Comparison of ENCODE assay signal across 11 mouse cellular contexts in genomic region chr19:38076251-38076650, GRCm38 (mm10). TPM values are rescaled to one million over a fixed set of nuclear protein-coding genes. Genes with fewer than 3 reads are reported as not detected.
DNase-seq lines count a peak whose midpoint lies in the region; ATAC-seq and TF ChIP-seq lines count a peak whose summit lies in the region.
"Had no signal": no experiment of that assay in that cellular context is flagged by ENCODE, and none has a peak within 500 bp of the region (broad histone marks: within the 10 kb centered on the region; RNA-seq: fewer than 3 reads in every experiment).

No protein-coding gene starts in this region.

- no peak for TF ChIP-seq POLR2A in liver, adult 2 months (IDR thresholded peaks at IDR 0.05; ENCODE audit: extremely low read depth, insufficient read depth, low read length)

- no peak overlapping the region for H3K4me3 ChIP-seq in forebrain, embryonic 14.5 days (ENCODE audit: low read depth, low read length)
- no peak overlapping the region for H3K4me3 ChIP-seq in forebrain, embryonic 10.5 days
- no peak overlapping the region for H3K4me3 ChIP-seq in liver, adult 2 months (ENCODE audit: insufficient read depth, low read depth, low read length)
- H3K4me3 ChIP-seq in liver, embryonic 12.5 days, result no peak overlapping the region
- H3K4me3 ChIP-seq: lung, embryonic 15.5 days had no signal

- no peaks in the 10 kb centered on the region for H3K27me3 ChIP-seq in forebrain, embryonic 14.5 days (replicated peaks; ENCODE audit: control insufficient read depth, insufficient read depth, low read length)
- no peaks in the 10 kb centered on the region for H3K27me3 ChIP-seq in forebrain, embryonic 10.5 days (ENCODE audit: poor library complexity, severe bottlenecking)
- no peaks in the 10 kb centered on the region for H3K27me3 ChIP-seq in liver, adult 2 months (ENCODE audit: control insufficient read depth, insufficient read depth, low read length)
- no peaks in the 10 kb centered on the region for H3K27me3 ChIP-seq in liver, embryonic 12.5 days (replicated peaks)
- H3K27me3 ChIP-seq: lung, embryonic 15.5 days had no signal

- no peaks in the 10 kb centered on the region for H3K9me3 ChIP-seq in forebrain, embryonic 14.5 days (replicated peaks; ENCODE audit: control insufficient read depth, low read length)
- H3K9me3 ChIP-seq in forebrain, embryonic 10.5 days, result no peaks in the 10 kb centered on the region
- no peaks in the 10 kb centered on the region for H3K9me3 ChIP-seq in liver, embryonic 12.5 days (replicated peaks)
- H3K9me3 ChIP-seq: lung, embryonic 15.5 days had no signal

- H3K9ac ChIP-seq in forebrain, embryonic 14.5 days (ENCODE audit: low read length), result no peak overlapping the region
- no peak overlapping the region for H3K9ac ChIP-seq in liver, adult 2 months (ENCODE audit: low read depth, low read length)
- H3K9ac ChIP-seq in liver, embryonic 12.5 days, result no peak overlapping the region
- H3K9ac ChIP-seq: lung, embryonic 15.5 days had no signal

- WGBS in forebrain, embryonic 14.5 days, result 55% methylated on average over 2 of the region's 2 CpGs
- 94% methylated on average over 2 of the region's 2 CpGs for WGBS in forebrain, embryonic 10.5 days
- 53% methylated on average over 2 of the region's 2 CpGs for WGBS in liver, adult 2 months
- WGBS in liver, embryonic 12.5 days (ENCODE audit: insufficient replicate concordance), result 79% methylated on average over 2 of the region's 2 CpGs

- peaks cover 26% of the 10 kb centered on the region for H3K36me3 ChIP-seq in forebrain, embryonic 14.5 days (ENCODE audit: control insufficient read depth, insufficient read depth, low read length)
- peaks cover 43% of the 10 kb centered on the region for H3K36me3 ChIP-seq in forebrain, embryonic 10.5 days (replicated peaks)
- H3K36me3 ChIP-seq in liver, adult 2 months (ENCODE audit: control insufficient read depth, insufficient read depth, low read length), result no peaks in the 10 kb centered on the region
- H3K36me3 ChIP-seq in liver, embryonic 12.5 days, result peaks cover 24% of the 10 kb centered on the region

- H3K4me1 ChIP-seq in forebrain, embryonic 14.5 days (ENCODE audit: control insufficient read depth, insufficient read depth, low read length), result no peaks in the 10 kb centered on the region
- H3K4me1 ChIP-seq in forebrain, embryonic 10.5 days, result no peaks in the 10 kb centered on the region
- H3K4me1 ChIP-seq in liver, adult 2 months (ENCODE audit: control insufficient read depth, insufficient read depth, low read length), result no peaks in the 10 kb centered on the region
- H3K4me1 ChIP-seq in liver, embryonic 12.5 days, result no peaks in the 10 kb centered on the region
- H3K4me1 ChIP-seq: lung, embryonic 15.5 days had no signal

- H3K27ac ChIP-seq in forebrain, embryonic 14.5 days (ENCODE audit: low read depth, low read length), result no peak overlapping the region
- no peak overlapping the region for H3K27ac ChIP-seq in forebrain, embryonic 10.5 days
- no peak overlapping the region for H3K27ac ChIP-seq in liver, adult 2 months (replicated peaks; ENCODE audit: insufficient read depth, low read depth, low read length)
- H3K27ac ChIP-seq in liver, embryonic 12.5 days, result no peak overlapping the region
- H3K27ac ChIP-seq: lung, embryonic 15.5 days had no signal

- H3K4me2 ChIP-seq in forebrain, embryonic 14.5 days (ENCODE audit: low read length), result no peak overlapping the region
- H3K4me2 ChIP-seq in liver, embryonic 12.5 days, result no peak overlapping the region
- H3K4me2 ChIP-seq: lung, embryonic 15.5 days had no signal

- H3K79me2 ChIP-seq in liver, adult 2 months (ENCODE audit: control insufficient read depth, insufficient read depth, low read length), result no peaks in the 10 kb centered on the region

- TF ChIP-seq CTCF in liver, adult 2 months (IDR thresholded peaks at IDR 0.05; ENCODE audit: low read depth, low read length), result no peak

- peak; percentile 63 for DNase-seq in forebrain, embryonic 14.5 days (ENCODE audit: low spot score)
- DNase-seq in forebrain, embryonic 10.5 days (ENCODE audit: extremely low spot score, low spot score), result no peak
- DNase-seq in liver, adult 2 months (ENCODE audit: extremely low read depth, low read depth, low spot score), result peak; percentile 16
- DNase-seq in MN1 (ENCODE audit: low spot score), result peak; percentile 65
- no peak for DNase-seq in adipocyte (ENCODE audit: low spot score)
- DNase-seq: layer of hippocampus, postnatal 36 days had no signal

- peak; percentile 57; the same call in 1 of the 2 replicates for ATAC-seq in forebrain, embryonic 14.5 days
- no peak for ATAC-seq in liver, embryonic 12.5 days
- 0 out of 2 replicates have a peak, but pooled peaks have one; percentile 17 for ATAC-seq in granulocyte monocyte progenitor cell, adult 5-6 weeks (replicated peaks; ENCODE audit: poor library complexity, severe bottlenecking)
- no peak for ATAC-seq in cerebellum, adult (ENCODE audit: insufficient number of reproducible peaks, low FRiP score, low TSS enrichment)

RNA-seq across cellular contexts. Expression of gene Ffar4, which starts 20.6 kb away (rescaled TPM):
- polyA plus RNA-seq in forebrain, embryonic 14.5 days (2014; fragmentation: Nextera tagmentation; extraction: Ambion mirVana), result 0.17 TPM in 1 of 2 replicates, not detected in the other
- polyA plus RNA-seq in forebrain, embryonic 10.5 days (2016; fragmentation: Nextera tagmentation; extraction: Ambion mirVana), result 0.11 TPM in 1 of 2 replicates, not detected in the other
- 0.09 and 0.13 TPM in 2 replicates for total RNA-seq in liver, adult 2 months (2014; rRNA removed)
- polyA plus RNA-seq in liver, adult 2 months (2012; rRNA removed), result 0.58 and 0.83 TPM in 2 replicates
- polyA plus RNA-seq in liver, embryonic 12.5 days (2016; fragmentation: Nextera tagmentation; extraction: Ambion mirVana), result 0.18 and 0.54 TPM in 2 replicates
- not detected in 2 replicates for total RNA-seq in granulocyte monocyte progenitor cell, adult 5-6 weeks (2014; fragmentation: Nextera tagmentation)
- 0.47 TPM in 1 of 2 replicates, not detected in the other for total RNA-seq in granulocyte monocyte progenitor cell, adult 5-6 weeks (2017)
- total RNA-seq: layer of hippocampus, postnatal 36 days had no signal

RNA-seq across cellular contexts. Expression of gene Cep55, which starts 21.4 kb away (rescaled TPM):
- 21.2 and 21.8 TPM in 2 replicates for polyA plus RNA-seq in forebrain, embryonic 14.5 days (2014; fragmentation: Nextera tagmentation; extraction: Ambion mirVana)
- polyA plus RNA-seq in forebrain, embryonic 10.5 days (2016; fragmentation: Nextera tagmentation; extraction: Ambion mirVana), result 43.8 and 45.5 TPM in 2 replicates
- 0.18 and 0.60 TPM in 2 replicates for total RNA-seq in liver, adult 2 months (2014; rRNA removed)
- 0.05 TPM in 1 of 2 replicates, not detected in the other for polyA plus RNA-seq in liver, adult 2 months (2012; rRNA removed)
- 8.6 and 9.6 TPM in 2 replicates for polyA plus RNA-seq in liver, embryonic 12.5 days (2016; fragmentation: Nextera tagmentation; extraction: Ambion mirVana)
- 16.1 and 21.4 TPM in 2 replicates for total RNA-seq in granulocyte monocyte progenitor cell, adult 5-6 weeks (2014; fragmentation: Nextera tagmentation)
- 57.7 and 60.0 TPM in 2 replicates for total RNA-seq in granulocyte monocyte progenitor cell, adult 5-6 weeks (2017)

RNA-seq across cellular contexts. Expression of gene Myof, which starts 32.9 kb away (rescaled TPM):
- polyA plus RNA-seq in forebrain, embryonic 14.5 days (2014; fragmentation: Nextera tagmentation; extraction: Ambion mirVana), result 1.4 and 2.5 TPM in 2 replicates
- polyA plus RNA-seq in forebrain, embryonic 10.5 days (2016; fragmentation: Nextera tagmentation; extraction: Ambion mirVana), result 1.9 and 2.3 TPM in 2 replicates
- 2.1 TPM in 2 replicates for total RNA-seq in liver, adult 2 months (2014; rRNA removed)
- 0.48 and 0.60 TPM in 2 replicates for polyA plus RNA-seq in liver, adult 2 months (2012; rRNA removed)
- polyA plus RNA-seq in liver, embryonic 12.5 days (2016; fragmentation: Nextera tagmentation; extraction: Ambion mirVana), result 0.66 and 0.97 TPM in 2 replicates
- total RNA-seq in granulocyte monocyte progenitor cell, adult 5-6 weeks (2014; fragmentation: Nextera tagmentation), result 2.3 and 6.7 TPM in 2 replicates
- total RNA-seq in granulocyte monocyte progenitor cell, adult 5-6 weeks (2017), result 1.0 and 1.1 TPM in 2 replicates

RNA-seq across cellular contexts. Expression of gene Rbp4, which starts 48.8 kb away (rescaled TPM):
- 1.0 and 2.9 TPM in 2 replicates for polyA plus RNA-seq in forebrain, embryonic 14.5 days (2014; fragmentation: Nextera tagmentation; extraction: Ambion mirVana)
- polyA plus RNA-seq in forebrain, embryonic 10.5 days (2016; fragmentation: Nextera tagmentation; extraction: Ambion mirVana), result 1.3 and 2.2 TPM in 2 replicates
- total RNA-seq in liver, adult 2 months (2014; rRNA removed), result 2,479 and 2,762 TPM in 2 replicates
- 5,105 and 5,134 TPM in 2 replicates for polyA plus RNA-seq in liver, adult 2 months (2012; rRNA removed)
- 1,432 and 1,434 TPM in 2 replicates for polyA plus RNA-seq in liver, embryonic 12.5 days (2016; fragmentation: Nextera tagmentation; extraction: Ambion mirVana)
- total RNA-seq in granulocyte monocyte progenitor cell, adult 5-6 weeks (2014; fragmentation: Nextera tagmentation), result not detected in 2 replicates
- not detected in 2 replicates for total RNA-seq in granulocyte monocyte progenitor cell, adult 5-6 weeks (2017)

RNA-seq across cellular contexts. Expression of gene Pde6c, which starts 56.3 kb away (rescaled TPM):
- polyA plus RNA-seq in forebrain, embryonic 14.5 days (2014; fragmentation: Nextera tagmentation; extraction: Ambion mirVana), result 0.06 and 0.07 TPM in 2 replicates
- polyA plus RNA-seq in forebrain, embryonic 10.5 days (2016; fragmentation: Nextera tagmentation; extraction: Ambion mirVana), result not detected in 2 replicates
- total RNA-seq in liver, adult 2 months (2014; rRNA removed), result 1.0 and 2.1 TPM in 2 replicates
- 0.09 TPM in 1 of 2 replicates, not detected in the other for polyA plus RNA-seq in liver, adult 2 months (2012; rRNA removed)
- 3.2 and 3.5 TPM in 2 replicates for polyA plus RNA-seq in liver, embryonic 12.5 days (2016; fragmentation: Nextera tagmentation; extraction: Ambion mirVana)
- not detected in 2 replicates for total RNA-seq in granulocyte monocyte progenitor cell, adult 5-6 weeks (2014; fragmentation: Nextera tagmentation)
- not detected in 2 replicates for total RNA-seq in granulocyte monocyte progenitor cell, adult 5-6 weeks (2017)
- total RNA-seq: gastrocnemius, postnatal 4 days; layer of hippocampus, postnatal 36 days had no signal
- polyA plus RNA-seq: lung, embryonic 15.5 days had no signal

Comparison
In these comparisons a context has a peak if more than half of its experiments do, and no peak if none do; other contexts are left out.
1. DNase-seq: peak in forebrain, embryonic 14.5 days (single experiment), liver, adult 2 months (single experiment) and MN1 (single experiment); none in forebrain, embryonic 10.5 days (single experiment) and adipocyte (single experiment).
2. ATAC-seq: peak in forebrain, embryonic 14.5 days (single experiment) and granulocyte monocyte progenitor cell, adult 5-6 weeks (single experiment); none in liver, embryonic 12.5 days (single experiment) and cerebellum, adult (single experiment).